Mouse (Mus musculus) bone marrow, adult 2 months (tissue): Measurements from ENCODE around the gene B3galt1.

Experiments
- CTCF ChIP-seq: fragments of 200-500 bp; IDR thresholded peaks from 2 replicates; pipeline ENCODE4 v1.5.1; 2011; ENCODE audit warnings: low read length, control low read depth; ENCODE audit not compliant: control insufficient read depth, insufficient read depth
- POLR2A ChIP-seq: fragments of 200-500 bp; IDR thresholded peaks from 2 replicates; pipeline ENCODE4 v1.6.1; 2011; ENCODE audit warnings: low read depth, mild to moderate bottlenecking, control low read depth, low read length, borderline replicate concordance; ENCODE audit not compliant: control insufficient read depth

GRCm38 (mm10) chr2:67816149-67816548 is 250.5 kb downstream of the B3galt1 start:
- TF ChIP-seq CTCF: no peak
- no peak for TF ChIP-seq POLR2A
